9 mouse cellular contexts compared by ENCODE assay signal in the genomic region with DNA sequence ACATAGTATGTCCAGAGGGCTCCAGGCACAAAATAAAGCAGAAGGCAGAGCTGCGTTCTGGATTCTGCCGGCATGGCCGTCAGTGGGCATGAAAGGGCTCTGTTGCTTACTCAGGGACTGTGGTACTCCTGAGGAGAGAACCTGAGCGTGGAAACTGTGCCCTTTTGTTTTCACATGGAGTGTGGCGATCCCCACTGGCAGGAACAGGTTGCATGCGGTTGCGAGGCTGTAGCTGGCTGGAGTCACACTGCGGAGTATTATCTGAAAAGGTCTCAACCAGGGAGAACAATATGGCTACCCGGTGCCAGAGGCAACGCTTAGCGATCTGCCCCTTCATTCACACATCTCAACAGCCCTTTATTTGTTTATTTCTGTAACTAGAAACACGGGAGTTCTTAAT.
A peak's percentile ranks its signal among the peaks of the same experiment; 100 is the strongest.
DNase-seq lines count a peak whose midpoint lies in the region; ATAC-seq and TF ChIP-seq lines count a peak whose summit lies in the region.
"Had no signal": no experiment of that assay in that cellular context is flagged by ENCODE, and none has a peak within 500 bp of the region (broad histone marks: within the 10 kb centered on the region; RNA-seq: fewer than 3 reads in every experiment).

No protein-coding gene starts in this region.

- TF ChIP-seq CTCF in olfactory bulb, adult 2 months (IDR thresholded peaks at IDR 0.05; ENCODE audit: insufficient read depth, low read depth, low read length) = no peak
- no peak for TF ChIP-seq CTCF in left cerebral cortex, adult 2 months (IDR thresholded peaks at IDR 0.05)

- H3K4me3 ChIP-seq in neural tube, embryonic 13.5 days = no peak overlapping the region
- H3K4me3 ChIP-seq in hindbrain, embryonic 13.5 days = no peak overlapping the region
- H3K4me3 ChIP-seq in olfactory bulb, adult 2 months (ENCODE audit: insufficient read depth, low read depth, low read length) = no peak overlapping the region
- no peak overlapping the region for H3K4me3 ChIP-seq in left cerebral cortex, adult 2 months

- no peaks in the 10 kb centered on the region for H3K27me3 ChIP-seq in neural tube, embryonic 13.5 days
- no peaks in the 10 kb centered on the region for H3K27me3 ChIP-seq in hindbrain, embryonic 13.5 days

- peak; percentile 21 to 27 for DNase-seq in heart, postnatal 10 days
- DNase-seq in heart, adult 9 months (ENCODE audit: low spot score in 2 of 2) = no peak
- DNase-seq in neural tube, embryonic 10.5 days (ENCODE audit: extremely low spot score, low spot score) = no peak
- no peak for DNase-seq in adrenal gland, postnatal 10 days
- no peak for DNase-seq in left cerebral cortex, adult 2 months (ENCODE audit: extremely low spot score in 1 of 2, low spot score in 2 of 2)
- DNase-seq: right cerebral cortex, postnatal 25 days had no signal

- no peaks in the 10 kb centered on the region for H3K9me3 ChIP-seq in neural tube, embryonic 13.5 days
- H3K9me3 ChIP-seq in hindbrain, embryonic 13.5 days = no peaks in the 10 kb centered on the region

- no peak for ATAC-seq in neural tube, embryonic 13.5 days (ENCODE audit: low read depth)
- peak; percentile 41; the same call in 1 of the 2 replicates for ATAC-seq in hindbrain, embryonic 13.5 days (ENCODE audit: low FRiP score)

- peak overlapping the region; percentile 81 for H3K27ac ChIP-seq in neural tube, embryonic 13.5 days (replicated peaks)
- H3K27ac ChIP-seq in hindbrain, embryonic 13.5 days = peak overlapping the region; percentile 95
- peak overlapping the region; percentile 10; the same call in 1 of the 2 replicates for H3K27ac ChIP-seq in olfactory bulb, adult 2 months (ENCODE audit: insufficient read depth, low read depth, low read length)
- no peak overlapping the region for H3K27ac ChIP-seq in left cerebral cortex, adult 2 months

- H3K9ac ChIP-seq in neural tube, embryonic 13.5 days = peak overlapping the region; percentile 31; the same call in 1 of the 2 replicates
- H3K9ac ChIP-seq in hindbrain, embryonic 13.5 days = 0 out of 2 replicates have a peak overlapping the region, but pooled peaks have one; percentile 39

- peaks cover 50% of the 10 kb centered on the region for H3K4me1 ChIP-seq in neural tube, embryonic 13.5 days (replicated peaks)
- peaks cover 48% of the 10 kb centered on the region for H3K4me1 ChIP-seq in hindbrain, embryonic 13.5 days (replicated peaks)
- peaks cover 25% of the 10 kb centered on the region for H3K4me1 ChIP-seq in olfactory bulb, adult 2 months (ENCODE audit: control insufficient read depth, insufficient read depth, low read length)

- intact Hi-C loops in heart, postnatal 10 days (cut with DNase I) = loop anchor here (2.0 to 5.0 kb wide), 3 partner anchors 36 to 446 kb away; no protein-coding TSS in a partner anchor
- intact Hi-C loops in left cerebral cortex, adult 2 months (cut with DNase I) = no loop called here

- no peak for TF ChIP-seq POLR2A in olfactory bulb, adult 2 months (IDR thresholded peaks at IDR 0.05; ENCODE audit: insufficient read depth, low read depth, low read length)

- H3K4me2 ChIP-seq in neural tube, embryonic 13.5 days = no peak overlapping the region
- no peak overlapping the region for H3K4me2 ChIP-seq in hindbrain, embryonic 13.5 days

- H3K36me3 ChIP-seq in neural tube, embryonic 13.5 days = no peaks in the 10 kb centered on the region
- H3K36me3 ChIP-seq in hindbrain, embryonic 13.5 days = no peaks in the 10 kb centered on the region

- 61% methylated on average over 12 of the region's 12 CpGs for WGBS in neural tube, embryonic 13.5 days
- WGBS in hindbrain, embryonic 13.5 days = 60% methylated on average over 12 of the region's 12 CpGs
- WGBS in olfactory bulb, adult 2 months = 42% methylated on average over 12 of the region's 12 CpGs

Comparison
In these comparisons a context has a peak if more than half of its experiments do, and no peak if none do; other contexts are left out.
1. DNase-seq: peak in heart, postnatal 10 days (2 of 2); none in heart, adult 9 months (0 of 2), neural tube, embryonic 10.5 days (single experiment), adrenal gland, postnatal 10 days (single experiment) and left cerebral cortex, adult 2 months (0 of 2).